8 mouse cellular contexts compared by ENCODE assay signal in the genomic region with DNA sequence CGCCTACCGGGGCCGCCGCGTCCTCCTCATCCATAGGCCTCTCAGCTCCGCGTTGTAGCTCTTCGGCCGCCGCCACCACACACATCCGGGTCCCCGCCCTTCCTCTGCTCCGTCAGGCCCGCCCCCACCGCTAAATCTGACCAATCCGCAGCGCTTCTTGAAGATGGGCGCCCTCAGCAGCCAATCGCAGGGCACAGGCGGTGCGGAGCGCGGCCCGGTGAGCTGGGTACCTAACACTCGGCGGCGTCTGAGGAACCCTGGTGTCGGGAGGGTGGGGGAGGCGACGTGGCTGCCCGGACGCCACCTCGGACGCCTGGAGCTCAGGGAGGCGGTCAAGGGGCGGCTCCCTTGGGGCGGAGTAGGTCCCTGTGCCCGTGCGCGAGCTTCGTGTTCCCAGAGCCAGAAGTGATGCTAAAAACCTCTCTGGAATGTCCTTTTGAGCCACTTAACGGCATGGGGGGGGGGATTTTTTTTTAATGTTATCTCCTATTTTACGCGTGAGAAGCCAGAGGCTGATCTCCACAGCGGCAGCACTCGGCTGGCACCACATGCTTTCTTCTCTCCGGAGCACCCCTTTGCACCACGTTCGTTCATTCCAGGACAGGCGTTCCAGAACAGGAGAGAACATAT. TPM values are rescaled to one million over a fixed set of nuclear protein-coding genes. Genes with fewer than 3 reads are reported as not detected.
DNase-seq lines count a peak whose midpoint lies in the region; ATAC-seq and TF ChIP-seq lines count a peak whose summit lies in the region.

A gene (minus strand): TSS at position 106 of the 630 bp plus-strand sequence.

- ATAC-seq in forebrain, embryonic 12.5 days (ENCODE audit: low FRiP score), result peak; percentile 100
- ATAC-seq in heart, postnatal 0 days (ENCODE audit: insufficient read depth, low read depth), result peak; percentile 100
- peak; percentile 98 for ATAC-seq in liver, embryonic 16.5 days (ENCODE audit: low read depth)
- peak; percentile 99 for ATAC-seq in neural tube, embryonic 13.5 days (ENCODE audit: low read depth)

- peak within 1 kb of the TSS; percentile 79 for H3K27ac ChIP-seq in forebrain, embryonic 12.5 days
- H3K27ac ChIP-seq in heart, postnatal 0 days (ENCODE audit: low read depth), result peak within 1 kb of the TSS; percentile 27
- peak within 1 kb of the TSS; percentile 75 for H3K27ac ChIP-seq in liver, embryonic 16.5 days (ENCODE audit: low read length)
- H3K27ac ChIP-seq in neural tube, embryonic 13.5 days (replicated peaks), result peak within 1 kb of the TSS; percentile 86
- peak within 1 kb of the TSS; percentile 82 for H3K27ac ChIP-seq in testis, adult 2 months (ENCODE audit: control insufficient read depth, insufficient read depth, low read depth, low read length)

- peaks cover 12% of the 10 kb centered on the region for H3K27me3 ChIP-seq in E14TG2a.4 (ENCODE audit: insufficient read depth, low read length)
- no peaks in the 10 kb centered on the region for H3K27me3 ChIP-seq in forebrain, embryonic 12.5 days
- H3K27me3 ChIP-seq in heart, postnatal 0 days (ENCODE audit: control insufficient read depth, insufficient read depth, low read length), result no peaks in the 10 kb centered on the region
- H3K27me3 ChIP-seq in liver, embryonic 16.5 days (ENCODE audit: control insufficient read depth, insufficient read depth, low read depth, low read length), result no peaks in the 10 kb centered on the region
- H3K27me3 ChIP-seq in neural tube, embryonic 13.5 days, result no peaks in the 10 kb centered on the region
- no peaks in the 10 kb centered on the region for H3K27me3 ChIP-seq in testis, adult 2 months (ENCODE audit: control insufficient read depth, insufficient read depth, low read length)

- TF ChIP-seq POLR2A in testis, adult 2 months (IDR thresholded peaks at IDR 0.05; ENCODE audit: control insufficient read depth, low read depth, low read length), result peak; percentile 55

- no peaks in the 10 kb centered on the region for H3K9me3 ChIP-seq in E14TG2a.4 (ENCODE audit: low read length)
- no peaks in the 10 kb centered on the region for H3K9me3 ChIP-seq in forebrain, embryonic 12.5 days
- no peaks in the 10 kb centered on the region for H3K9me3 ChIP-seq in heart, postnatal 0 days (replicated peaks; ENCODE audit: control insufficient read depth, low read length)
- H3K9me3 ChIP-seq in liver, embryonic 16.5 days (replicated peaks; ENCODE audit: control insufficient read depth, low read length), result no peaks in the 10 kb centered on the region
- H3K9me3 ChIP-seq in neural tube, embryonic 13.5 days, result no peaks in the 10 kb centered on the region

- TF ChIP-seq CTCF in E14TG2a.4 (conservative IDR thresholded peaks at IDR 0.05; ENCODE audit: low read length), result no peak
- TF ChIP-seq CTCF in heart, postnatal 0 days (IDR thresholded peaks at IDR 0.05; ENCODE audit: low read depth), result no peak
- TF ChIP-seq CTCF in testis, adult 2 months (IDR thresholded peaks at IDR 0.05; ENCODE audit: control insufficient read depth, insufficient read depth, insufficient replicate concordance, low read depth, low read length), result no peak

- under 1% methylated on average over 50 of the region's 50 CpGs for WGBS in forebrain, embryonic 12.5 days
- under 1% methylated on average over 50 of the region's 50 CpGs for WGBS in heart, postnatal 0 days
- under 1% methylated on average over 49 of the region's 50 CpGs for WGBS in liver, embryonic 16.5 days (ENCODE audit: insufficient replicate concordance)
- WGBS in neural tube, embryonic 13.5 days, result under 1% methylated on average over 50 of the region's 50 CpGs

- peak; percentile 96 for DNase-seq in c-Kit-positive CD71-positive TER-119-positive erythroid progenitor cells, embryonic 14.5 days (ENCODE audit: low spot score)
- DNase-seq in heart, postnatal 0 days (ENCODE audit: low spot score), result peak; percentile 92
- peak; percentile 96 to 97 for DNase-seq in kidney, postnatal 4 days

- peak within 1 kb of the TSS; percentile 93 for H3K4me3 ChIP-seq in E14TG2a.4 (replicated peaks; ENCODE audit: low read length)
- peak within 1 kb of the TSS; percentile 82 for H3K4me3 ChIP-seq in forebrain, embryonic 12.5 days (replicated peaks)
- H3K4me3 ChIP-seq in heart, postnatal 0 days (ENCODE audit: low read depth, low read length), result peak within 1 kb of the TSS; percentile 88
- H3K4me3 ChIP-seq in liver, embryonic 16.5 days (ENCODE audit: low read depth, low read length), result peak within 1 kb of the TSS; percentile 77
- peak within 1 kb of the TSS; percentile 86 for H3K4me3 ChIP-seq in neural tube, embryonic 13.5 days
- peak within 1 kb of the TSS; percentile 94 for H3K4me3 ChIP-seq in testis, adult 2 months (ENCODE audit: control insufficient read depth, low read depth, low read length)

- peaks cover 22% of the 10 kb centered on the region for H3K36me3 ChIP-seq in E14TG2a.4 (ENCODE audit: insufficient read depth, low read length)
- peaks cover 22% of the 10 kb centered on the region for H3K36me3 ChIP-seq in forebrain, embryonic 12.5 days (replicated peaks)
- H3K36me3 ChIP-seq in heart, postnatal 0 days (replicated peaks; ENCODE audit: control insufficient read depth, insufficient read depth, low read length), result peaks cover 18% of the 10 kb centered on the region
- peaks cover 7% of the 10 kb centered on the region for H3K36me3 ChIP-seq in liver, embryonic 16.5 days (ENCODE audit: control insufficient read depth, insufficient read depth)
- peaks cover 19% of the 10 kb centered on the region for H3K36me3 ChIP-seq in neural tube, embryonic 13.5 days
- H3K36me3 ChIP-seq in testis, adult 2 months (ENCODE audit: control insufficient read depth, insufficient read depth, low read length), result no peaks in the 10 kb centered on the region

- peak within 1 kb of the TSS; percentile 74 for H3K4me2 ChIP-seq in forebrain, embryonic 12.5 days
- H3K4me2 ChIP-seq in heart, postnatal 0 days (ENCODE audit: low read depth, low read length), result peak within 1 kb of the TSS; percentile 90
- peak within 1 kb of the TSS; percentile 94 for H3K4me2 ChIP-seq in liver, embryonic 16.5 days (ENCODE audit: low read depth, low read length)
- H3K4me2 ChIP-seq in neural tube, embryonic 13.5 days, result peak within 1 kb of the TSS; percentile 87

- TF ChIP-seq EP300 in heart, postnatal 0 days (IDR thresholded peaks at IDR 0.05; ENCODE audit: low read depth), result peak; percentile 42; the same call in 1 of the 2 replicates

- peaks cover 34% of the 10 kb centered on the region for H3K4me1 ChIP-seq in E14TG2a.4 (replicated peaks; ENCODE audit: low read depth, low read length)
- H3K4me1 ChIP-seq in forebrain, embryonic 12.5 days, result peaks cover 19% of the 10 kb centered on the region
- peaks cover 10% of the 10 kb centered on the region for H3K4me1 ChIP-seq in heart, postnatal 0 days (ENCODE audit: control insufficient read depth, insufficient read depth)
- H3K4me1 ChIP-seq in liver, embryonic 16.5 days (ENCODE audit: control insufficient read depth, low read depth, low read length), result peaks cover 19% of the 10 kb centered on the region
- peaks cover 23% of the 10 kb centered on the region for H3K4me1 ChIP-seq in neural tube, embryonic 13.5 days (replicated peaks)
- peaks cover 7% of the 10 kb centered on the region for H3K4me1 ChIP-seq in testis, adult 2 months (ENCODE audit: control insufficient read depth, insufficient read depth, low read length)

- H3K9ac ChIP-seq in forebrain, embryonic 12.5 days, result peak within 1 kb of the TSS; percentile 85
- H3K9ac ChIP-seq in heart, postnatal 0 days (replicated peaks; ENCODE audit: low read depth, low read length), result peak within 1 kb of the TSS; percentile 87
- peak within 1 kb of the TSS; percentile 81 for H3K9ac ChIP-seq in liver, embryonic 16.5 days (ENCODE audit: low read depth, low read length)
- H3K9ac ChIP-seq in neural tube, embryonic 13.5 days, result peak within 1 kb of the TSS; percentile 89

RNA-seq across cellular contexts. Expression of the gene that starts here (rescaled TPM):
- 19.1 and 19.6 TPM in 2 replicates for polyA plus RNA-seq in forebrain, embryonic 12.5 days (2016; fragmentation: Nextera tagmentation; extraction: Ambion mirVana)
- 20.0 and 22.8 TPM in 2 replicates for total RNA-seq in heart, postnatal 0 days (2014; rRNA removed; ENCODE audit: low replicate concordance)
- 15.1 and 16.0 TPM in 2 replicates for polyA plus RNA-seq in heart, postnatal 0 days (2015; fragmentation: Nextera tagmentation; extraction: Ambion mirVana)
- 13.0 and 14.3 TPM in 2 replicates for polyA plus RNA-seq in liver, embryonic 16.5 days (2015; fragmentation: Nextera tagmentation; extraction: Ambion mirVana)
- 54.1 and 55.9 TPM in 2 replicates for polyA plus RNA-seq in neural tube, embryonic 13.5 days (2015; fragmentation: Nextera tagmentation; extraction: Ambion mirVana)
- 42.1 and 46.6 TPM in 2 replicates for polyA plus RNA-seq in testis, adult 2 months (2012; rRNA removed)

Comparison
In these comparisons a context has a peak if more than half of its experiments do, and no peak if none do; other contexts are left out.
1. Peak in every context shown above with its lines: DNase-seq, ATAC-seq, H3K4me3 ChIP-seq and H3K27ac ChIP-seq.
2. H3K27ac ChIP-seq: peak in every context shown above with its lines; median percentile 86 in neural tube, embryonic 13.5 days; 82 in testis, adult 2 months; 79 in forebrain, embryonic 12.5 days; 75 in liver, embryonic 16.5 days; 27 in heart, postnatal 0 days.